Mouse (Mus musculus) liver, postnatal 0 days (tissue): ENCODE results near the gene Atp2c2.

Experiments
- CTCF ChIP-seq: sonication (generic); IDR thresholded peaks from 2 replicates; pipeline ENCODE4 v1.5.1; 2016; ENCODE audit warnings: antibody characterized with exemption, low read depth
- EP300 ChIP-seq: IDR thresholded peaks from 2 replicates; pipeline ENCODE4 v1.6.1; 2016; ENCODE audit warnings: antibody characterized with exemption, low read depth, mild to moderate bottlenecking

GRCm38 (mm10) chr8:119782715-119783114 lies 82.9 kb downstream of the Atp2c2 start:
- TF ChIP-seq CTCF (peak; percentile 94), EP300 (no peak)
